Mouse (Mus musculus): ENCODE measurements around the gene Snx15. TPM values are rescaled to one million over a fixed set of nuclear protein-coding genes. Genes with fewer than 3 reads are reported as not detected.
A peak's percentile ranks its signal among the peaks of the same experiment; 100 is the strongest.

Snx15 gene
- polyA plus RNA-seq, 1 experiment from 2014 or later, result 33.7 TPM

GRCm38 (mm10) chr19:6085417-6085879 is 42.7 kb downstream of the Snx15 start:
- Histone ChIP-seq H3K9me3 (no peaks in the 10 kb centered on the region), H3K4me3 (peak overlapping the region; percentile 74), H3K36me3 (peaks cover 65% of the 10 kb centered on the region), H3K27me3 (no peaks in the 10 kb centered on the region), H3K9ac (peak overlapping the region; percentile 68), H3K4me1 (peaks cover 24% of the 10 kb centered on the region), H3K27ac (no peak overlapping the region; the same call in 1 of the 2 replicates), H3K4me2 (replicated peaks) (peak overlapping the region; percentile 86)
- ATAC-seq (ENCODE audit: low FRiP score, low read depth), result peak; percentile 62
- WGBS, result under 1% methylated on average over 17 of the region's 17 CpGs

DNA sequence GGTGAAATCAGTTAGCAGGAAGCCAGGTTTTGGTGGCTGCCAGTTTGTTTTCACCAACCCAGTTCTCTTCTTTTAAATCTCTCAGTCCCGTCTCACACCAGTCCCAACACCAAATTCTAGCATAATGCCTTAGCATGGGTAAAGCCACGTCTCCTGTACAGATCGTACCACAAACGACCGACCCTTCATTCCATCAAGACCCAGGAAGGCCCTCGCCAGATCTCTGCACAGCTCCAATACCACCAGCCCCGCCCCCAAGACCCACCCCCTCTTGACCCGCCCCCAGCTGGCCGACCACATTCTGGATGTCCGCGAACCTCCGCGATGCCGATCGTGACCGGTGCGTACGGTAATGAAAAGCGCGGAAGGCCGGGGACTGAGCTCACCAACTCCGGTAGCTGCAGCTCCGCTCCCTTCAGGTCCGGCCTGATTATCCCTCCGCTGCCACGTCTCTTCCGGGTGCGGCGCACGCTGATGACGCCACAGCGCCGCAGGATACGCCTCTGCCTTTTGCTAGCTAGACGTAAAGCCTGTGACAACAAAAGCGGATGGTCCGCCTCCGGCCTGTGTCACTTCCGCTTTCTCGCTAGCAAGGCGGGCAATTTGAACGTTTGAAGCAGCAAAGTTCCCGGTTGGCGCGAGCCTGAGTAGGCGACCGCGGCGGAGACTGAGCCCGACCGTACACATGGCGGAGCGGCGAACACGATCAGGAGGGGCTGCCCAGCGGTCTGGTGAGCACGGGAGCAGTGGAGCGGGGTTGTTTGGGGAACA is 43.4 kb downstream of the Snx15 start, which contains the start of the genes Zfpl1 and Cdca5:
Gene Zfpl1, minus strand, starts transcription at position 479 of the 771 bp plus-strand sequence.
Gene Cdca5, plus strand, starts transcription at position 506 of the 771 bp plus-strand sequence.
- Histone ChIP-seq H3K27ac (peak within 1 kb of the TSS; percentile 65; the same call in 1 of the 2 replicates), H3K36me3 (peaks cover 63% of the 10 kb centered on the region)
- under 1% methylated on average over 58 of the region's 58 CpGs for WGBS

GRCm38 (mm10) chr19:6082156-6082555 is 45.9 kb downstream of the Snx15 start, which contains the start of gene Gm28374:
Gm28374 (minus strand) TSS chr19:6082256.
- H3K4me3 ChIP-seq, result no peak within 1 kb of the TSS
- 88% methylated on average over 9 of the region's 9 CpGs for WGBS
- no peaks in the 10 kb centered on the region for H3K27me3 ChIP-seq
- peak within 1 kb of the TSS; percentile 89; the same call in 1 of the 2 replicates for H3K4me2 ChIP-seq (replicated peaks)
- no peak within 1 kb of the TSS for H3K9ac ChIP-seq
- no peak for ATAC-seq (ENCODE audit: low FRiP score, low read depth)
- H3K27ac ChIP-seq, result no peak within 1 kb of the TSS
- peaks cover 24% of the 10 kb centered on the region for H3K4me1 ChIP-seq
- H3K9me3 ChIP-seq, result no peaks in the 10 kb centered on the region
- H3K36me3 ChIP-seq, result peaks cover 40% of the 10 kb centered on the region

More for the DNA sequence above, 43.4 kb downstream of the Snx15 start, which contains the start of the genes Zfpl1 and Cdca5:
- Histone ChIP-seq H3K9me3 (no peaks in the 10 kb centered on the region), H3K9ac (peak within 1 kb of the TSS; percentile 78), H3K27me3 (no peaks in the 10 kb centered on the region), H3K4me2 (replicated peaks) (peak within 1 kb of the TSS; percentile 89), H3K4me1 (peaks cover 24% of the 10 kb centered on the region), H3K4me3 (peak within 1 kb of the TSS; percentile 74)
- ATAC-seq (ENCODE audit: low FRiP score, low read depth), result peak; percentile 91

DNA sequence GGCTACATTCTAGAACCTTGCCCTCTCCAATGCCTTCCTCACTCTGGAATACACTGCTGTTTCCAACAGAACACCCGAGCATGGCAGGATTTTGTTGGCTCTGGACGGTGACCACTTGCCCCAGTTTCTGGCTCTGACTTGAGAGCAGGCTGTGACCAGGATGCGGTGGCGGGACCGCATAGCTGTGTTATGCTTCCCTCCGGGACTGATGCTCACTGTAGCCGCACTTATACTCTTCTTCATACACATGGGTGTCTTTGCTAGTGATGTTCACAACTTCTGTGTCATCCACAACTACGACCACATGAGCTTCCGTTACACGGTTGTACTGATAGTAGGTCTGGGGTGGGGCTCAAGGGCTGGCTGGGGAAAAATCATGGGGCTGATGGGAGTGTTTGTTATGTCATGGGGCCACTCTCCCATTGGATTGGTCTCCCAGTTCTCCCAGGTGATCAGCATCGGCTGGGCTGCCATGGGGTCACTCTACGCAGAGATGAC is 48.1 kb downstream of the Snx15 start, which contains the start of gene Tmem262:
Gene Tmem262, plus strand, starts transcription at position 51 of the 498 bp plus-strand sequence.
- 93% methylated on average over 12 of the region's 12 CpGs for WGBS
- no peak for ATAC-seq (ENCODE audit: low FRiP score, low read depth)

DNA sequence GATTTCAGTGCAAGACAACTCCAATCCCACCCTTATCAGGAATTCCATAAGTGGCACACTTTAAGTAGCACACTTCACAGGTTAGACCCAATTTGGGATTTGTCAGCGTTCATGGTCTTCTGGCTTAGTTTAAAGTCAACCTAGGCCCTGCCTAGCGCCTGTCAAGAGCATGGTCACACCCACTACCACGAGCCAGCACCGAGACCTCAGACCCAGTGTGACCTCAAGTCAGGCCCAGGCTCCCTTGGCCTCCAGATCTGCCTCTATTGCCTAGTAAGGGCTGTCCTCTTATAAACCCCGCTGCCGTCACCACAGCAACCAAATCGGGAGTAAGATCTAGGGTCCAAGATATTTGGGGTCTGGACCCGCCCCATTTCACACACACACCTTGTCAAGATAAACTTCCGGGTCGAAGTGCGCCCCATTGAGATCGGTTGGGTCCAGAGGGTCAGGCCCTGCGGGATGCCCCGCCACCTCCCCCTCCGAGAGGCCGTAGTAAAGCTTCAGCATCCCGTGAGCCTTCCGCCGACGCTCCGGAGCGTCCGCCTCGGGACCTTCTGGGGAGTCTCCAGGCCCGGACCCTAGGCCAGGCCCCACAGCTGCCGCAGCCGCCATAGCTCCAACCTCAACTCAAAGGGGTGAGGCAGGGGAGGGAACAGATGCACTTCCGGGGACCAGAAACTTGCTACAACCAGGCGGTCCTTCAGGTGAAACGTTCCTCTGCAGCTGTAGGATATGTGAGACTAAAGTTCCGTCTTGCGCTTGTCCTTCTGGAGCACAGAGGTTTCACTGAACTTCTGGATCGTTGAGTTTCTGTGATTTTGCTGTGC is 51.3 kb downstream of the Snx15 start, which contains the start of gene Vps51:
Gene Vps51, minus strand, starts transcription at position 668 of the 830 bp plus-strand sequence.
- no peaks in the 10 kb centered on the region for H3K9me3 ChIP-seq
- H3K4me1 ChIP-seq, result peaks cover 7% of the 10 kb centered on the region
- peak within 1 kb of the TSS; percentile 80 for H3K4me3 ChIP-seq
- under 1% methylated on average over 33 of the region's 33 CpGs for WGBS
- no peaks in the 10 kb centered on the region for H3K27me3 ChIP-seq
- peak within 1 kb of the TSS; percentile 83 for H3K27ac ChIP-seq
- peak within 1 kb of the TSS; percentile 91 for H3K4me2 ChIP-seq (replicated peaks)
- H3K36me3 ChIP-seq, result peaks cover 47% of the 10 kb centered on the region
- peak; percentile 86 for ATAC-seq (ENCODE audit: low FRiP score, low read depth)
- peak within 1 kb of the TSS; percentile 85 for H3K9ac ChIP-seq

More for the DNA sequence above, 48.1 kb downstream of the Snx15 start, which contains the start of gene Tmem262:
- Histone ChIP-seq H3K27me3 (no peaks in the 10 kb centered on the region), H3K9ac (no peak within 1 kb of the TSS), H3K4me3 (no peak within 1 kb of the TSS), H3K36me3 (peaks cover 36% of the 10 kb centered on the region), H3K4me1 (peaks cover 19% of the 10 kb centered on the region), H3K4me2 (replicated peaks) (no peak within 1 kb of the TSS), H3K27ac (no peak within 1 kb of the TSS), H3K9me3 (no peaks in the 10 kb centered on the region)

DNA sequence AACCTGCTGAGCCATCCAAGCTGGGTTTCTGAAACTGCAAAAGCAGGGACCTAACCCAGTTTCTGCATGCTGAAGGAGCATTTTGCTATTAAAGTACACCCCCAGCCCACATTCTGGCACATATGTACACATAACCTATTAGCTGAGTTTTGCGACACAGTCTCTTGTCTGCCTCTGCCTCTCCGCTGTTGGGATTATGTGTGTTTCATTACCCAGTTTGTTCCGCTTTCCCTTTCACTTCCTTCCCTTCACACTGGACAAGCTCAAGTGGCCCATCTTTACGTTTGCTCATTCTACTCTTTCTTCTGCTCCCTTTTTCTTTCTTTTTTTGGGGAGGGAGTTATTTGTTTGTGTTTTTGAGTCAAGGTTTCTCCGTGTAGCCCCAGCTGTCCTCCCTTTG is 54.2 kb downstream of the Snx15 start:
- Histone ChIP-seq H3K9ac (no peak overlapping the region), H3K27me3 (no peaks in the 10 kb centered on the region), H3K4me2 (replicated peaks) (no peak overlapping the region), H3K4me1 (peaks cover 7% of the 10 kb centered on the region), H3K27ac (no peak overlapping the region), H3K36me3 (peaks cover 57% of the 10 kb centered on the region), H3K9me3 (no peaks in the 10 kb centered on the region), H3K4me3 (no peak overlapping the region)
- ATAC-seq (ENCODE audit: low FRiP score, low read depth), result no peak
- WGBS, result 87% methylated on average over 5 of the region's 5 CpGs

GRCm38 (mm10) chr19:6071261-6071660 is 56.8 kb downstream of the Snx15 start:
- Histone ChIP-seq H3K27ac (no peak overlapping the region), H3K36me3 (peaks cover 60% of the 10 kb centered on the region), H3K4me2 (replicated peaks) (no peak overlapping the region), H3K9ac (no peak overlapping the region), H3K27me3 (no peaks in the 10 kb centered on the region), H3K9me3 (no peaks in the 10 kb centered on the region), H3K4me1 (peaks cover 23% of the 10 kb centered on the region), H3K4me3 (no peak overlapping the region)
- no peak for ATAC-seq (ENCODE audit: low FRiP score, low read depth)
- WGBS, result 92% methylated on average over 19 of the region's 19 CpGs

GRCm38 (mm10) chr19:6070571-6071250 is 57.4 kb downstream of the Snx15 start:
- H3K9me3 ChIP-seq, result no peaks in the 10 kb centered on the region
- peaks cover 60% of the 10 kb centered on the region for H3K36me3 ChIP-seq
- no peak for ATAC-seq (ENCODE audit: low FRiP score, low read depth)
- no peak overlapping the region for H3K4me3 ChIP-seq
- H3K9ac ChIP-seq, result no peak overlapping the region
- no peak overlapping the region for H3K27ac ChIP-seq
- H3K4me2 ChIP-seq (replicated peaks), result no peak overlapping the region
- H3K27me3 ChIP-seq, result no peaks in the 10 kb centered on the region
- 87% methylated on average over 31 of the region's 31 CpGs for WGBS
- peaks cover 19% of the 10 kb centered on the region for H3K4me1 ChIP-seq

GRCm38 (mm10) chr19:6069851-6070250 is 58.3 kb downstream of the Snx15 start:
- H3K9ac ChIP-seq, result no peak overlapping the region; the same call in 1 of the 2 replicates

More at GRCm38 (mm10) chr19:6069851-6070250, 58.3 kb downstream of the Snx15 start:
- Histone ChIP-seq H3K9me3 (no peaks in the 10 kb centered on the region), H3K36me3 (peaks cover 55% of the 10 kb centered on the region), H3K4me3 (no peak overlapping the region), H3K27ac (no peak overlapping the region), H3K27me3 (no peaks in the 10 kb centered on the region), H3K4me2 (replicated peaks) (no peak overlapping the region), H3K4me1 (peaks cover 19% of the 10 kb centered on the region)
- ATAC-seq (ENCODE audit: low FRiP score, low read depth), result no peak
- 90% methylated on average over 10 of the region's 10 CpGs for WGBS
